Mouse (Mus musculus): Measurements from ENCODE around the gene Nudt22. TPM values are rescaled to one million over a fixed set of nuclear protein-coding genes. Genes with fewer than 3 reads are reported as not detected.

The Nudt22 gene
- 20.1 and 22.6 TPM in 2 replicates for polyA plus RNA-seq (2016; fragmentation: Nextera tagmentation; extraction: Ambion mirVana)

- Histone ChIP-seq H3K4me1 (replicated peaks) (peaks cover 47% of the 10 kb centered on the region), H3K9ac (replicated peaks) (peak within 1 kb of the TSS; percentile 74), H3K9me3 (no peaks in the 10 kb centered on the region), H3K27ac (peak within 1 kb of the TSS; percentile 74), H3K4me2 (peak within 1 kb of the TSS; percentile 86), H3K27me3 (no peaks in the 10 kb centered on the region), H3K36me3 (peaks cover 28% of the 10 kb centered on the region), H3K4me3 (replicated peaks) (peak within 1 kb of the TSS; percentile 63)
- ATAC-seq (ENCODE audit: insufficient number of reproducible peaks, insufficient read depth, low FRiP score, low TSS enrichment, low read depth): no peak; the same call in 1 of the 2 replicates
- WGBS: 1% methylated on average over 24 of the region's 24 CpGs
Measured at GRCm38 (mm10) chr19:6996006-6996405, at the start of gene Nudt22, which contains the start of gene Trpt1. TSS of gene Nudt22 (minus strand) at chr19:6996117. TSS of gene Trpt1 (plus strand) at chr19:6996131.

GRCm38 (mm10) chr19:7044706-7045105 lies 48.8 kb upstream of the Nudt22 start:
- no peak for ATAC-seq (ENCODE audit: insufficient number of reproducible peaks, insufficient read depth, low FRiP score, low TSS enrichment, low read depth)
- no peaks in the 10 kb centered on the region for H3K27me3 ChIP-seq
- 31% methylated on average over 4 of the region's 4 CpGs for WGBS
- H3K36me3 ChIP-seq: no peaks in the 10 kb centered on the region
- no peak overlapping the region for H3K9ac ChIP-seq (replicated peaks)
- H3K4me3 ChIP-seq (replicated peaks): no peak overlapping the region
- no peaks in the 10 kb centered on the region for H3K9me3 ChIP-seq
- H3K27ac ChIP-seq: no peak overlapping the region
- H3K4me2 ChIP-seq: no peak overlapping the region
- H3K4me1 ChIP-seq (replicated peaks): peaks cover 6% of the 10 kb centered on the region

- no peaks in the 10 kb centered on the region for H3K27me3 ChIP-seq
- 65% methylated on average over 4 of the region's 4 CpGs for WGBS
- H3K9ac ChIP-seq (replicated peaks): no peak overlapping the region
- H3K4me2 ChIP-seq: no peak overlapping the region
- H3K4me3 ChIP-seq (replicated peaks): no peak overlapping the region
- H3K9me3 ChIP-seq: no peaks in the 10 kb centered on the region
- no peak overlapping the region for H3K27ac ChIP-seq
- H3K36me3 ChIP-seq: no peaks in the 10 kb centered on the region
- H3K4me1 ChIP-seq (replicated peaks): peaks cover 6% of the 10 kb centered on the region
- no peak for ATAC-seq (ENCODE audit: insufficient number of reproducible peaks, insufficient read depth, low FRiP score, low TSS enrichment, low read depth)
Measured at GRCm38 (mm10) chr19:7044279-7044678, 48.4 kb upstream of the Nudt22 start.

GRCm38 (mm10) chr19:7041171-7041570 lies 45.3 kb upstream of the Nudt22 start:
- Histone ChIP-seq H3K4me2 (peak overlapping the region; percentile 81), H3K4me3 (replicated peaks) (no peak overlapping the region), H3K27me3 (no peaks in the 10 kb centered on the region), H3K36me3 (peaks cover 18% of the 10 kb centered on the region), H3K4me1 (replicated peaks) (peaks cover 17% of the 10 kb centered on the region), H3K9me3 (no peaks in the 10 kb centered on the region), H3K9ac (replicated peaks) (no peak overlapping the region), H3K27ac (peak overlapping the region; percentile 96)
- no peak for ATAC-seq (ENCODE audit: insufficient number of reproducible peaks, insufficient read depth, low FRiP score, low TSS enrichment, low read depth)
- 88% methylated on average over 2 of the region's 2 CpGs for WGBS

- Histone ChIP-seq H3K4me2 (peak overlapping the region; percentile 81), H3K9ac (replicated peaks) (peak overlapping the region; percentile 71), H3K27me3 (no peaks in the 10 kb centered on the region), H3K27ac (peak overlapping the region; percentile 96), H3K9me3 (no peaks in the 10 kb centered on the region), H3K4me1 (replicated peaks) (peaks cover 17% of the 10 kb centered on the region), H3K4me3 (replicated peaks) (peak overlapping the region; percentile 89), H3K36me3 (peaks cover 19% of the 10 kb centered on the region)
- 29% methylated on average over 13 of the region's 13 CpGs for WGBS
- ATAC-seq (ENCODE audit: insufficient number of reproducible peaks, insufficient read depth, low FRiP score, low TSS enrichment, low read depth): 0 out of 2 replicates have a peak, but pooled peaks have one; percentile 0
Measured at GRCm38 (mm10) chr19:7040637-7041130, 44.8 kb upstream of the Nudt22 start.

GRCm38 (mm10) chr19:7039841-7040636 lies 44.1 kb upstream of the Nudt22 start, which contains the start of gene Stip1:
TSS of gene Stip1 (minus strand) at chr19:7039967.
- under 1% methylated on average over 49 of the region's 49 CpGs for WGBS
- peak within 1 kb of the TSS; percentile 89 for H3K4me3 ChIP-seq (replicated peaks)
- peak within 1 kb of the TSS; percentile 81 for H3K4me2 ChIP-seq
- H3K9me3 ChIP-seq: no peaks in the 10 kb centered on the region
- H3K27me3 ChIP-seq: no peaks in the 10 kb centered on the region
- peak within 1 kb of the TSS; percentile 96 for H3K27ac ChIP-seq
- peaks cover 25% of the 10 kb centered on the region for H3K36me3 ChIP-seq
- peak within 1 kb of the TSS; percentile 93 for H3K9ac ChIP-seq (replicated peaks)
- peaks cover 17% of the 10 kb centered on the region for H3K4me1 ChIP-seq (replicated peaks)
- peak; percentile 98 for ATAC-seq (ENCODE audit: insufficient number of reproducible peaks, insufficient read depth, low FRiP score, low TSS enrichment, low read depth)

- peak overlapping the region; percentile 93 for H3K27ac ChIP-seq
- H3K9ac ChIP-seq (replicated peaks): peak overlapping the region; percentile 93
- ATAC-seq (ENCODE audit: insufficient number of reproducible peaks, insufficient read depth, low FRiP score, low TSS enrichment, low read depth): peak; percentile 2
- H3K36me3 ChIP-seq: peaks cover 32% of the 10 kb centered on the region
- H3K4me2 ChIP-seq: peak overlapping the region; percentile 81
- 1% methylated on average over 34 of the region's 35 CpGs for WGBS
- H3K27me3 ChIP-seq: no peaks in the 10 kb centered on the region
- H3K9me3 ChIP-seq: no peaks in the 10 kb centered on the region
- H3K4me1 ChIP-seq (replicated peaks): peaks cover 17% of the 10 kb centered on the region
- peak overlapping the region; percentile 89 for H3K4me3 ChIP-seq (replicated peaks)
Measured at GRCm38 (mm10) chr19:7039088-7039720, 43.3 kb upstream of the Nudt22 start.

- WGBS: 90% methylated on average over 5 of the region's 5 CpGs
- no peak for ATAC-seq (ENCODE audit: insufficient number of reproducible peaks, insufficient read depth, low FRiP score, low TSS enrichment, low read depth)
- Histone ChIP-seq H3K4me1 (replicated peaks) (peaks cover 11% of the 10 kb centered on the region), H3K9me3 (no peaks in the 10 kb centered on the region), H3K27me3 (no peaks in the 10 kb centered on the region), H3K9ac (replicated peaks) (no peak overlapping the region), H3K27ac (no peak overlapping the region), H3K36me3 (peaks cover 82% of the 10 kb centered on the region), H3K4me3 (replicated peaks) (no peak overlapping the region), H3K4me2 (no peak overlapping the region)
Measured at GRCm38 (mm10) chr19:7034006-7034405, 38.1 kb upstream of the Nudt22 start.

- H3K36me3 ChIP-seq: peaks cover 97% of the 10 kb centered on the region
- H3K9me3 ChIP-seq: no peaks in the 10 kb centered on the region
- H3K27ac ChIP-seq: no peak overlapping the region
- H3K4me1 ChIP-seq (replicated peaks): no peaks in the 10 kb centered on the region
- H3K4me3 ChIP-seq (replicated peaks): no peak overlapping the region
- 93% methylated on average over 5 of the region's 5 CpGs for WGBS
- no peaks in the 10 kb centered on the region for H3K27me3 ChIP-seq
- ATAC-seq (ENCODE audit: insufficient number of reproducible peaks, insufficient read depth, low FRiP score, low TSS enrichment, low read depth): no peak
- H3K4me2 ChIP-seq: no peak overlapping the region
- no peak overlapping the region for H3K9ac ChIP-seq (replicated peaks)
Measured at GRCm38 (mm10) chr19:7029531-7029930, 33.6 kb upstream of the Nudt22 start.

GRCm38 (mm10) chr19:7020224-7020641 lies 24.3 kb upstream of the Nudt22 start:
- Histone ChIP-seq H3K4me1 (replicated peaks) (no peaks in the 10 kb centered on the region), H3K27me3 (no peaks in the 10 kb centered on the region), H3K4me2 (no peak overlapping the region), H3K36me3 (peaks cover 87% of the 10 kb centered on the region), H3K9me3 (no peaks in the 10 kb centered on the region), H3K27ac (no peak overlapping the region), H3K4me3 (replicated peaks) (no peak overlapping the region), H3K9ac (replicated peaks) (no peak overlapping the region)
- 63% methylated on average over 3 of the region's 3 CpGs for WGBS
- peak; percentile 39; the same call in 1 of the 2 replicates for ATAC-seq (ENCODE audit: insufficient number of reproducible peaks, insufficient read depth, low FRiP score, low TSS enrichment, low read depth)

- no peaks in the 10 kb centered on the region for H3K4me1 ChIP-seq (replicated peaks)
- no peak within 1 kb of the TSS; the same call in 1 of the 2 replicates for H3K9ac ChIP-seq (replicated peaks)
- H3K27ac ChIP-seq: no peak within 1 kb of the TSS
- H3K4me3 ChIP-seq (replicated peaks): no peak within 1 kb of the TSS
- no peaks in the 10 kb centered on the region for H3K27me3 ChIP-seq
- no peak within 1 kb of the TSS for H3K4me2 ChIP-seq
- no peaks in the 10 kb centered on the region for H3K9me3 ChIP-seq
- no peak for ATAC-seq (ENCODE audit: insufficient number of reproducible peaks, insufficient read depth, low FRiP score, low TSS enrichment, low read depth)
- 89% methylated on average over 5 of the region's 5 CpGs for WGBS
- H3K36me3 ChIP-seq: peaks cover 82% of the 10 kb centered on the region
Measured at GRCm38 (mm10) chr19:7019191-7019590, 23.3 kb upstream of the Nudt22 start, which contains the start of gene Fermt3. TSS of gene Fermt3 (minus strand) at chr19:7019469.
